Mouse (Mus musculus) hindbrain, embryonic 11.5 days (tissue): ENCODE measurements around the gene Dip2c. TPM values are rescaled to one million over a fixed set of nuclear protein-coding genes. Genes with fewer than 3 reads are reported as not detected.

ENCODE experiments used
- ATAC-seq: fragments of 200-750 bp; cut with Nextera tagmentation; 2 replicates; pipeline ENCODE4 v1.8.0; 2017; ENCODE audit warnings: mild to moderate bottlenecking, moderate TSS enrichment, moderate library complexity; ENCODE audit not compliant: low FRiP score
- DNase-seq: peaks from one replicate; pipeline ENCODE4 v3.0.0-alpha.2; 2015; ENCODE audit warnings: low spot score
- H3K27ac ChIP-seq: fragments of 300-500 bp; sonication (generic); 2 replicates; pipeline ENCODE4 v1.5.1; 2014; ENCODE audit warnings: mild to moderate bottlenecking, low read depth, low read length
- H3K27me3 ChIP-seq: fragments of 300-500 bp; sonication (generic); 2 replicates; pipeline ENCODE4 v1.6.1; 2014; ENCODE audit warnings: mild to moderate bottlenecking, low read length, moderate library complexity, mixed read lengths; ENCODE audit not compliant: control insufficient read depth, insufficient read depth
- H3K36me3 ChIP-seq: fragments of 300-500 bp; sonication (generic); 2 replicates; pipeline ENCODE4 v1.6.1; 2014; ENCODE audit warnings: mild to moderate bottlenecking, low read length, moderate library complexity, mixed read lengths; ENCODE audit not compliant: control insufficient read depth, insufficient read depth
- H3K4me1 ChIP-seq: fragments of 300-500 bp; sonication (generic); replicated peaks from 2 replicates; pipeline ENCODE4 v1.6.1; 2014; ENCODE audit warnings: low read length, mixed read lengths; ENCODE audit not compliant: control insufficient read depth, insufficient read depth
- H3K4me2 ChIP-seq: fragments of 300-500 bp; sonication (generic); replicated peaks from 2 replicates; pipeline ENCODE4 v1.6.1; 2014; ENCODE audit warnings: mild to moderate bottlenecking, low read depth, low read length
- H3K4me3 ChIP-seq: fragments of 300-500 bp; sonication (generic); 2 replicates; pipeline ENCODE4 v1.5.1; 2014; ENCODE audit warnings: low read depth, low read length
- H3K9ac ChIP-seq: fragments of 300-500 bp; sonication (generic); 2 replicates; pipeline ENCODE4 v1.6.1; 2014; ENCODE audit warnings: low read depth, low read length
- H3K9me3 ChIP-seq: fragments of 300-500 bp; sonication (generic); 2 replicates; pipeline ENCODE4 v1.6.1; 2016; ENCODE audit warnings: low read length; ENCODE audit not compliant: control insufficient read depth
- WGBS: fragments of 180-500 bp; shearing (Covaris S2); extraction: QIAGEN DNeasy Blood & Tissue Kit; methylation state at CpG from one replicate; pipeline ENCODE4 v1.1.7; 2014; 5-methylcytosine and 5-hydroxymethylcytosine counted together
- polyA plus RNA-seq: library from polyadenylated mRNA; unstranded; fragments of >200 nt; fragmentation: Nextera tagmentation; extraction: Ambion mirVana; gene quantifications from 2 replicates; pipeline ENCODE4 v1.2.1, GENCODE M21; 2014

Gene Dip2c
- 7.6 and 9.4 TPM in 2 replicates for polyA plus RNA-seq

DNA sequence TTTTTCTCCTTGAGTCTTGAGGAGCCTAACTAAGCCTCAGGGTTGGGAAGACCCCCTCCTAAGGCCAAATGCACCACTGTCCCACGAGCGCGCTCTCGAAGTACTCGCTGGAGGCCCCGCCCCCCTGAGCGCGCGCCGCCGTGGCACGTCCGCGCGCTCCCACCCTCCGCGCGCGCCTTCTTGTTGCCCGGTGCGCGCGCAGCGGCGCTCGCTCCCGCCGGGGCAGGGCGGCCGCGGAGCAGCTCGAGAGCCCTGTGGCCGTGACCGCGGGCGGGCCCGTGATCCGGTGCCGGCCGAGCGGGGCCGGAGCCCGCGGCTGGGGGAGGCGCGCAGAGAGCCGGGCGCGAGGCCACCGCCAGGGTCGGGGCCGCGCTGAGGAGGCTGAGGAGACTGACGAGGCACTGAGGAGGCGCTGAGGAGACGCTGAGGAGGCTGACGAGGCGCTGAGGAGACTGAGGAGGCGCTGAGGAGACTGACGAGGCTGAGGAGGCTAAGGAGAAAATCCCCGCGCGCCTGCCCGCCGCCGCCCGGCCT is at the start of gene Dip2c:
Dip2c (plus strand) TSS at position 207 of the 534 bp plus-strand sequence.
- under 1% methylated on average over 50 of the region's 67 CpGs for WGBS
- peak; percentile 92 for ATAC-seq
- Histone ChIP-seq H3K27ac (peak within 1 kb of the TSS; percentile 97), H3K4me1 (no peaks in the 10 kb centered on the region), H3K4me3 (peak within 1 kb of the TSS; percentile 91), H3K36me3 (no peaks in the 10 kb centered on the region), H3K9ac (peak within 1 kb of the TSS; percentile 97), H3K9me3 (no peaks in the 10 kb centered on the region), H3K4me2 (peak within 1 kb of the TSS; percentile 60), H3K27me3 (no peaks in the 10 kb centered on the region)
- peak; percentile 94 for DNase-seq

DNA sequence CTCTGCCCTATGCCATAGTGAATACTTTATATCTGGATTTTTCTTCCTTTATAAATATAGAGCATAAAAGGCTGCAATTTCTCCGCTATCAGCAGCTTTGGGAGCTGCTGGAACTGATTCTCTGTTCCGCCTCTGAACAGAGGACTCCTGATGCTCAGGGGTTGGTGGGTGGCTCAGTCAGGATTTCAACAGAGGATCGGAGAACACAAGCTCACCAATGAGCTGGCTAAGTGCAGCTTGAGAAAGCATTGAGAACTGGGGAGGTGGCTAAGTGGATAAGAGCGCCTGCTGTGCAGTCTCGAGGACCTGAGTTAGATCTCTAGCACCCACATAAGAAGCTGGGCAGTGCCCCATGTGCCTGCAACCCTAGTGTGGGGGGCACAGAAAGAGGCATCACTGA is 49.2 kb upstream of the Dip2c start:
- Histone ChIP-seq H3K27me3 (no peaks in the 10 kb centered on the region), H3K4me2 (no peak overlapping the region), H3K4me1 (no peaks in the 10 kb centered on the region), H3K9ac (no peak overlapping the region), H3K27ac (no peak overlapping the region), H3K9me3 (no peaks in the 10 kb centered on the region), H3K4me3 (no peak overlapping the region), H3K36me3 (no peaks in the 10 kb centered on the region)
- DNase-seq = no peak
- ATAC-seq = no peak
- 76% methylated on average over 5 of the region's 5 CpGs for WGBS

DNA sequence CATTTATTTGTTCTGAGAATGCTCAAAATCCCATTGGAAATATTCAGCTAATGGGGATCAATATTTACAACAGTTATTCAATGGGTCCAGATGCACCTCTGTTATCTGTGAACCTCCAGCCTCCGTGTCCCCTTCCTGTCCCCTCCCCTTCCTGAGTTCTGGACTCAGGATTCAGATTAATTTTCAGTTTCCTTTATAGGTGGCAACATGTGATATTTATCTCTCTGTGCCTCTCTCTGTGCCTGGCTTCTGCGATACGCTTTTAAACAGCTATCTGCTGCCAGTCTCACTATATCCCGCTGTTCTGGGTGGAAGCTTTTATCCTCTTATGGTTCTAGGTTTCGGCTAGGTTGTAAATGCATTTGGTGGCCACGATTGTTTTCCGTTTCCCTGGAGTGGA is 38.8 kb upstream of the Dip2c start:
- no peaks in the 10 kb centered on the region for H3K27me3 ChIP-seq
- H3K36me3 ChIP-seq = no peaks in the 10 kb centered on the region
- H3K4me2 ChIP-seq = no peak overlapping the region
- no peak for DNase-seq
- no peaks in the 10 kb centered on the region for H3K4me1 ChIP-seq
- H3K9me3 ChIP-seq = no peaks in the 10 kb centered on the region
- H3K9ac ChIP-seq = no peak overlapping the region
- no peak overlapping the region for H3K27ac ChIP-seq
- H3K4me3 ChIP-seq = no peak overlapping the region
- WGBS = 88% methylated on average over 7 of the region's 7 CpGs
- ATAC-seq = no peak

DNA sequence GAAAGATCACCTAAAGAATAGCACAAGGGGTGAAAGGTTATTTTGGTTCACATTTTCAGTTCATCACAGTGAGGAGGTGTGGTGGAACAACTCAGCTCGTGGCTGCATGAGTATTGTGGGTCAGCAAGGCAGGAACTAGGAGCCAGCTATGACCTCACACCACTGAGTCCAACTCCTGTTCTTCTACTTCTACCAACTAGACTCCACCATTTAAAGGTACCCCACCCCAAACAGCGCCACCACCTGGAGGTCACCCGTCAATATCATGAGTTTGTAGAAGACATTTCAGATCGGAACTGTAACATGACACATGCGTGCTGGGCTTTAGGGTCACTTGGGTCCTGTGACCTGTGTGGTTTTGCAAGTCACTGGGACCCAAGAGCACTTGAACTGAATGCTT is 37.2 kb upstream of the Dip2c start:
- Histone ChIP-seq H3K9ac (no peak overlapping the region), H3K27me3 (no peaks in the 10 kb centered on the region), H3K27ac (no peak overlapping the region), H3K9me3 (no peaks in the 10 kb centered on the region), H3K4me3 (no peak overlapping the region), H3K4me1 (no peaks in the 10 kb centered on the region), H3K4me2 (no peak overlapping the region), H3K36me3 (no peaks in the 10 kb centered on the region)
- WGBS = 84% methylated on average over 5 of the region's 5 CpGs
- ATAC-seq (no peak), DNase-seq (no peak)

- Histone ChIP-seq H3K4me1 (no peaks in the 10 kb centered on the region), H3K9me3 (no peaks in the 10 kb centered on the region), H3K27ac (no peak overlapping the region), H3K4me3 (no peak overlapping the region), H3K9ac (no peak overlapping the region), H3K36me3 (no peaks in the 10 kb centered on the region), H3K4me2 (no peak overlapping the region), H3K27me3 (no peaks in the 10 kb centered on the region)
- DNase-seq = no peak
- ATAC-seq = no peak
- 86% methylated on average over 12 of the region's 12 CpGs for WGBS
Measured at GRCm38 (mm10) chr13:9239631-9240236, 36.6 kb upstream of the Dip2c start.

GRCm38 (mm10) chr13:9261748-9262147 is 14.6 kb upstream of the Dip2c start:
- DNase-seq = no peak
- 78% methylated on average over 4 of the region's 4 CpGs for WGBS
- Histone ChIP-seq H3K4me1 (no peaks in the 10 kb centered on the region), H3K27ac (no peak overlapping the region), H3K4me2 (no peak overlapping the region), H3K36me3 (no peaks in the 10 kb centered on the region), H3K9me3 (no peaks in the 10 kb centered on the region), H3K4me3 (no peak overlapping the region), H3K27me3 (no peaks in the 10 kb centered on the region), H3K9ac (no peak overlapping the region)
- ATAC-seq = no peak

- Histone ChIP-seq H3K4me1 (no peaks in the 10 kb centered on the region), H3K36me3 (no peaks in the 10 kb centered on the region), H3K27me3 (no peaks in the 10 kb centered on the region), H3K9ac (no peak overlapping the region), H3K4me2 (no peak overlapping the region), H3K4me3 (no peak overlapping the region), H3K9me3 (no peaks in the 10 kb centered on the region), H3K27ac (no peak overlapping the region)
- 87% methylated on average over 5 of the region's 5 CpGs for WGBS
- DNase-seq (no peak), ATAC-seq (no peak)
Measured at GRCm38 (mm10) chr13:9265516-9265915, 10.8 kb upstream of the Dip2c start.

GRCm38 (mm10) chr13:9276856-9277620 is 710 bp downstream of the Dip2c start:
- H3K36me3 ChIP-seq = no peaks in the 10 kb centered on the region
- under 1% methylated on average over 36 of the region's 75 CpGs for WGBS
- H3K9me3 ChIP-seq = no peaks in the 10 kb centered on the region
- H3K27me3 ChIP-seq = no peaks in the 10 kb centered on the region
- peak; percentile 81 for ATAC-seq
- no peaks in the 10 kb centered on the region for H3K4me1 ChIP-seq
- peak; percentile 71 for DNase-seq
- peak overlapping the region; percentile 91 for H3K4me3 ChIP-seq
- H3K27ac ChIP-seq = peak overlapping the region; percentile 97
- peak overlapping the region; percentile 97 for H3K9ac ChIP-seq
- peak overlapping the region; percentile 60 for H3K4me2 ChIP-seq

GRCm38 (mm10) chr13:9277621-9277960 is 1.3 kb downstream of the Dip2c start:
- Histone ChIP-seq H3K36me3 (no peaks in the 10 kb centered on the region), H3K27me3 (no peaks in the 10 kb centered on the region), H3K9ac (peak overlapping the region; percentile 97), H3K9me3 (no peaks in the 10 kb centered on the region), H3K4me2 (peak overlapping the region; percentile 60), H3K4me1 (no peaks in the 10 kb centered on the region), H3K27ac (peak overlapping the region; percentile 97; the same call in 1 of the 2 replicates), H3K4me3 (peak overlapping the region; percentile 91)
- no peak; the same call in none of the 2 replicates for ATAC-seq
- peak; percentile 60 for DNase-seq
- under 1% methylated on average over 15 of the region's 15 CpGs for WGBS
